Mouse (Mus musculus): ENCODE data around the gene 1600014C23Rik.

Gene 1600014C23Rik

GRCm38 (mm10) chr17:45689120-45689519 lies 44.5 kb downstream of the 1600014C23Rik start:
- no peak for DNase-seq (ENCODE audit: low spot score)

GRCm38 (mm10) chr17:45686716-45687115 lies 46.9 kb downstream of the 1600014C23Rik start, which contains the start of gene Tmem63b:
Gene Tmem63b (minus strand): TSS chr17:45686905.
- no peak for DNase-seq (ENCODE audit: low spot score)

GRCm38 (mm10) chr17:45686093-45686619 lies 47.5 kb downstream of the 1600014C23Rik start, which contains the start of gene Mrpl14:
Gene Mrpl14 (plus strand): TSS chr17:45686322.
- DNase-seq (ENCODE audit: low spot score): peak; percentile 91

GRCm38 (mm10) chr17:45685171-45686092 lies 48.2 kb downstream of the 1600014C23Rik start:
- DNase-seq (ENCODE audit: low spot score): no peak

- DNase-seq (ENCODE audit: low spot score): no peak
These were observed 48.9 kb downstream of the 1600014C23Rik start for GRCm38 (mm10) chr17:45684667-45685131.

All from layer of hippocampus, adult 11-12 months (tissue).